Mouse (Mus musculus): ENCODE data around the gene Hist1h2bf.
"Not testable (repeated sequence)": the region's sequence is repeated elsewhere in the genome, so short reads cannot be mapped to it uniquely, and the experiment has no call there.

Gene Hist1h2bf

GRCm38 (mm10) chr13:23573898-23574524, at the start of gene Hist1h2bf, which contains the start of gene Hist1h2ad:
TSS of gene Hist1h2bf (minus strand) at chr13:23574196.
TSS of gene Hist1h2ad (plus strand) at chr13:23574381.
- DNase-seq (ENCODE audit: extremely low spot score) = peak; percentile 94

- DNase-seq (ENCODE audit: extremely low spot score) = peak; percentile 33
Measured at GRCm38 (mm10) chr13:23622861-23623450, 49.0 kb upstream of the Hist1h2bf start.

DNA sequence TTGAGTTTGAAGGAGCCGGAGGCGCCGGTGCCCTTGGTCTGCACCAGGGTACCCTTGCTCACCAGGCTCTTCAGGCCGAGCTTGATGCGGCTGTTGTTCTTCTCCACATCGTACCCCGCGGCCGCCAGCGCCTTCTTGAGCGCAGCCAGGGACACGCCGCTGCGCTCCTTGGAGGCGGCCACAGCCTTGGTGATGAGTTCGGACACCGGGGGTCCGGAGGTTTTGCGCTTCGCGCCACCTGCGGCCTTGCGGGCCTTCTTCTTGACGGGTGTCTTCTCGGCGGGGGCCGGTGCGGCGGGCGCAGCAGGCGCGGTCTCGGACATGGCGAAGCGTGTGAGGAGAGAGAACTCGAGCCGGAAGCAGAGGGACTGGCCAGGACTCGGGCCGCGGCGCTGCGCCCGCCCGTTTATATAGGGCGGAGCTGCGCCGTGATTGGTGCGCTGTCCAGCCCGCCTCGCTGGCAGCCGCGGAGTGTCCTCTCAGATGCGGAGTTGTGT, 48.2 kb upstream of the Hist1h2bf start, which contains the start of gene Hist1h1e:
Hist1h1e (minus strand) TSS at position 384 of the 497 bp plus-strand sequence.
- DNase-seq (ENCODE audit: extremely low spot score) = peak; percentile 96

DNA sequence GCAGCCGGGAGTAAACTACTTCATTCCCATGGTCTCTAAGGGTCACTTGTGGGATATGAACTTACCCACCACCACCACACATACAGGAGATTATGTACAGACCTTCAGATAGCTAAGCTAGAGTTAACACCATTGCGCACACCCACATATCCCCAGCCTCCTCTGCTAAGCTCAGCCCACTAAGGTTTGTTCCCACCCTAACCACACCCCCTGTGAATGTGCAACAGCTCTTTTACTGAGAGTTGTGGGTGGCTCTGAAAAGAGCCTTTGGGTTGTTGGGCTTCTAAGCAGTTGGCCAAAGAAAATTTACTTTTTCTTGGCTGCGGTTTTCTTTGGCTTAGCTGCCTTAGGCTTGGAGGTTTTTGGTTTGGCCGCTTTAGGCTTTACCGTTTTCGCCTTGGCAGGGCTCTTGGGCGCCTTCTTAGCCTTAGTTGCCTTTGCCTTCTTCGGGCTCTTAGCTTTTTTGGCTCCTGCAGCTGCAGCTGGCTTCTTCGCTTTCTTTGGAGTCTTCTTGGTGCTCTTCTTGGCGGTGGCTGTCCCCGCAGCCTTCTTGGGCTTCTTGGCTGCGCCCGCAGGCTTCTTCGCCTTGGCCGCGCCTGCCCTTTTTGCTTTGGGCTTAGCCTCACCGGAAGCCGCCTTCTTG, 47.7 kb upstream of the Hist1h2bf start:
- no peak for DNase-seq (ENCODE audit: extremely low spot score)

DNA sequence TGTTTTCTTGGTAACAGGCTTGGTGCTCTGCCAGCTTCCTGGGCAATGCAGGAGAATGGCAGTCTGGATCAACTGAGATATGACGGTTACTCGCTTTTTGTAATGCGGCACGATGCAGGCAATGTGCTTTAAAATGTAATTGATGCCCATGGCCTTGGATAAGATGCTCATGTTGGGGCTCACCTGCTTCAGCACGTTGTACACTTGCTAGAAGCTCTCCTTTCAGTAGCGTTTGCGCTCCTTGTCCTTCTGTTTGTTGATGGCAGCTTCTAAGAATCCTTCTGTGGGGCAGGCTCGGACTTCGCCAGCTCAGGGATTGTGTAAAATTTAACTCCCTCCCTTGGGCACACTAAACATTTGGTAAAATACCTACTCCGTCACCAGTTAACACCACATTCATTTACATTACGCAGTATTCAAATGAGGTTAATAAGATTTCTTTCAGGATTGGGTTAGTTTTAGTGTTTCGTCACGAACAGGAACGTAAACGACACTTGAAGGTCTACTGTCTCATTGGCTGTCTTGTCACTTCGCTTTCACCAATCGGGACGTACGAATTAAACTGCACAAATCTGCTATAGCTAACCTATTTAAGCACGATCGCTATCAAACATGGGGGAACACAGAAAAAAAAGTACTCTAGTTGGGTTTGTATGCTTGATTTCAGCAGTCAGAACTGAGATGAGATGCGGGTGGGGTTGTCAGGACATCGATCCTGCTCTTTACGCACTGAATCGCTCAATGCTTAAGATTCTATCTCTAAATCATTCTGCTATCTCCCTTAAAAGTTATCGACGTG, 46.9 kb upstream of the Hist1h2bf start, which contains the start of gene Hist1h2be:
Hist1h2be (minus strand) TSS at position 392 of the 799 bp plus-strand sequence.
- DNase-seq (ENCODE audit: extremely low spot score) = peak; percentile 91

DNA sequence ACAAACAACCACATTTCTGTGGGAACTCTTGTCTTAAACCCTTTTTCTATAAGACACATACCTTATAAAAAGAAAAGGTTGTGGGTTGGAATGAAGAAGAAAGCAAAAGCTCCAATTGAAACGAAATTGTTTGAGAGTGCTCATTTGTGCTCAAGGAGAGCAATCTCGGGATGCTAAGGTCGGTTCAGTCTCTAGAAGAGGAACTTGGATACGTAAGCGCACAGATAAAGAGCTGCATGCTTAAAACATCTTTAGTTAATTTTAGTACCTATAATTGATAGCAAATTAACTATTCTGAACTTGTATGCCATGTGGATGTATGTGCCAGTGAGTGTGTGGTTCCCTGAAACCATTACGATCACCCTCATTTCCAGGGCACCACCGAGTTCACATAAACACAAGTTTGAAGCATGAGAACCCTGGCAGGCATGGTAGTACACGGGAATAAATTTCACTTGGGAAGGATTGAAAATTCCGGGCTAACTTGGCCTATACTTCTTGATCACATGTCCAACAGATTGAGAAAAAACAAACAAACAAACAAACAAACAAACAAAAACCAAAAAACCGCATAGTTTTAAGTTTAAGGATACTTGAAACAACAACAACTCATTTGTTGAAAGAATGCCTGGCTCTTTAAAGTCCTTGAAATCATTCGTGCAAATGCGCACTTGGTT, 46.2 kb upstream of the Hist1h2bf start:
- DNase-seq (ENCODE audit: extremely low spot score) = peak; percentile 21

- no peak for DNase-seq (ENCODE audit: extremely low spot score)
Measured at GRCm38 (mm10) chr13:23611638-23612037, 37.6 kb upstream of the Hist1h2bf start.

- no peak for DNase-seq (ENCODE audit: extremely low spot score)
Measured at GRCm38 (mm10) chr13:23610393-23610792, 36.4 kb upstream of the Hist1h2bf start.

DNA sequence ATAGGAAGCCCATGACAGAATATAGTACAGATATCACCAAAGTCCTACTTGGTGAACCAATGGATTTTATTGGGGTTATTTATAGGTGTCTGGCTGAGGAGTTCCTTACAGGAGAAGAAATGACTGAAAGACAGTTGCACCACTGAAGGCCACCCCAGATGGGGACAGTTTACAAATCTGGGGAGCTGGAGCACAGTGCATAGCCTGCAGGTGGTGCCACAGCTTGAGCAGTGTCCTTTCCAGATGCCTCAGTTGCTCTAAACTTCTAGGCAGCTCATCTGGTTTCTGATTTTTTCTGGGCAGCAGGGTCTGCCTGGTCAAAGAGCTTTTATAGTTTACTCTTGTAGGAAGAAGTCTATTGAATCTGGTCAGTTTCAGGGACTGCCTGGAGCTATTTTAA, 35.8 kb upstream of the Hist1h2bf start:
- no peak for DNase-seq (ENCODE audit: extremely low spot score)

GRCm38 (mm10) chr13:23609209-23609608, 35.2 kb upstream of the Hist1h2bf start:
- no peak for DNase-seq (ENCODE audit: extremely low spot score)

- DNase-seq (ENCODE audit: extremely low spot score) = no peak
Measured at GRCm38 (mm10) chr13:23605052-23605451, 31.1 kb upstream of the Hist1h2bf start.

DNA sequence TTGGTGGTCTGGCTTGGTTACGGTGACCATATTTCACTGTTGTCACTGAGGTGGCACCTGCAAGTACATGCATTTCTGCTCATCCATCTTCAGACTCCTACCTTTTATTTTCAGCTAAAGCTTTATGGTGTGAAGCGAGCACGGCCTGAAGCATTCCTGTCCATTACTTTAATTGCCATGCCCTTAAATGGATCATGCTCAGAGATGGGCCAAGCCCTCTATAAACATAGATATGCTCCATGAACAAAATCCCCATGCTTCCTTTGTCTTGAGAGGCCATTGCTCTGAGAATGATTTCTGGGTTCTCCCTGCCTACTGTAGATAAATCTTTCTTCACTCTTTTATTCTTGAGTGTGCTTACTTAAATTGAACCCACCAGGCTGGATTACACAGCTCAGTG, 30.5 kb upstream of the Hist1h2bf start:
- DNase-seq (ENCODE audit: extremely low spot score) = no peak

DNA sequence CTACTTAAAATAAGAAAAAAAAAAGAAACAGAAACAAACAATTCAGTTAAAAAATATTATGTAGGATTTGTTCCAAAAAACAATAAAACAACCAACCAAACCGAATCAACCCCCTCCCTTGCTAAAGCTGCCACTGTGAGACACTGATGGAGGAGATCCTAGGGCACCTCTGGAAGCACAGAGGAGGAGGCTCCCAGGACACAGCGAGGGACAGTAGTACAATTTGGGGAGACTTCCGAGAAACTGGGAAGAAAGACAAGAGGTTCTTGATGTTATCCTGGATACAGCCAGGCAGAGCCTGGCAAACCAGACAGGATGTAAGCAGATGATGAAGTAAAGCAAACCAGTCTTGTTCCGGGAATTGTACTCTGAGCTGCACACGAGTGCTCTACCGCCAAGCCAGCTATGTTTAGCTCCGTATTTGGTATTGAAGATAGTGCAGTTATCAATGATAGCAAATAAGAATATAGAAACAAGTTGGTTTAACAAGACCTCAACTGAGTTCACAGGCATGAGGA, 29.2 kb upstream of the Hist1h2bf start:
- no peak for DNase-seq (ENCODE audit: extremely low spot score)

DNA sequence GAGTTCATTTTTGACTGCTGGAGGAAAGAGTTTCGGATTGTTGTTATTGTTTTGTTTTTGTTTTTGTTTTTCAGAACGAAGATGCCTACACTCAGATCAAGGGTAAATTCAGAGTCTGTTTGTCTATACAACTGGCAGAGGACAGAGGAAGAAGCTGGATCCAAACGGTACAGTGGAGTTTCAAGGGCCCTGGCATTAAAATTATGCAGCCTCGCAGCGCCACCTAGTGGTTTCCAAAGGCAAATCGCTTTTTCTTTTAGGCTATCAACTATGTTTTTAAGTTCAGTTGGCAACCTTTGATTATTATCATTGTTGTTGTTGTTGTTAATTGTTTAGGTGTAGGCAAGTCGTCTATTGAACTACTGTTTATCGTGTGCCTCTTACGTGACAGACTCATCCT, 24.0 kb upstream of the Hist1h2bf start:
- peak; percentile 74 for DNase-seq (ENCODE audit: extremely low spot score)

DNA sequence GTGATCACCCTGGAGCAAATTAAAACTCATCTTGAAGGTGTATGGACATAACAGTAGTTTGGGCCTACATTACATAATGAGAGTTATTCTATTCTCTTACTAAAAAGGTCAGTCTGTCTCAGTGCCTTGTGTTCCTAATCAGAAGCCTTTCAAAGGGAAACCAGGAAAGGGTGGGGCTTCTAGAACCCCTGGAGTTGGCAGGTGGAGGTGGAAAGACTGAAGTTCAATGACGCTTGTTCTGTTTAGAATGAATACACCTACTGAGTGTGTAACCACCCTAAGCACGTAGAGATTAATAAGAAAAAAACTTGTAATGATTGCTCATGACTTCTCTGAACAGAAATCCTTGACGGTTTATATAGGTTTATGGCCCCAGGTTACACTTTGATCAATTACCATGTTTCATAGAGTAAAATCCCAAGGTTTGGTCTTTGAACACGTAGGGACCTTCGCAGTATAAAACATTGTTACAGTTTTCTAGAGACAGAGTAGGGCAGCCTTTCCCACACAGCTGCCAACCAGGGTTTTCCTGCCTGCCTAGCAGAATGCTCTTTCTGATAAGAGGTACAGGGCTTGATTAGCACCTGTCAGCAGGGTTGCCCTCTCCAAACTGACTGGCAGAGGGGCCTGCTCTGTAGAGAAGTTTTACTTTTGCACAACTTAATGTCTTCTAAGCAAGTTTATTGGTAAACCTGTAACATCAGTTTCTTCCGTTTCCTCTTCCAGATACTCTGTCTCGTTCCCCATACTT, 21.8 kb upstream of the Hist1h2bf start:
- DNase-seq (ENCODE audit: extremely low spot score) = no peak

GRCm38 (mm10) chr13:23595185-23595584, 21.2 kb upstream of the Hist1h2bf start:
- DNase-seq (ENCODE audit: extremely low spot score) = no peak

GRCm38 (mm10) chr13:23593051-23593770, 19.2 kb upstream of the Hist1h2bf start:
- no peak for DNase-seq (ENCODE audit: extremely low spot score)

- DNase-seq (ENCODE audit: extremely low spot score) = no peak
Measured at GRCm38 (mm10) chr13:23592614-23593013, 18.6 kb upstream of the Hist1h2bf start.

DNA sequence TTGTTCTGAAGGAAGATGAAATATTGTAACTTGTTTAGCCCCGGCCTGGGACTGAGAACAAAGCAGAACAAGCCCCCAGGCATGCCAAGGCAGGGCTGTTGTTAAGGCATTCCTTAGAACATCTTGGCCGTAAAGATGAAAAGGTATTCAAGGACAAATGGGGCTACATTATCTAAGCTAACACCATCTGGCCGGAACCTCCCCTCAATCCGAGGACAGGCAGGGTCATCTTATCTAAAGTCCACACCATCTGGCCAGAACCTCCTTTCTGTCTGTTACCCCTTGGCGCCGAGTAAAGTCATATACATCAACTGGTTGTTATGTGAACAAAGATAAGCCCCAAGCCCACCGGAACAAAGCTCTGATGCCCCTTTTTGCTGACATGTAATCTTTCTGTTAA, 17.9 kb upstream of the Hist1h2bf start:
- DNase-seq (ENCODE audit: extremely low spot score) = not testable (repeated sequence)

DNA sequence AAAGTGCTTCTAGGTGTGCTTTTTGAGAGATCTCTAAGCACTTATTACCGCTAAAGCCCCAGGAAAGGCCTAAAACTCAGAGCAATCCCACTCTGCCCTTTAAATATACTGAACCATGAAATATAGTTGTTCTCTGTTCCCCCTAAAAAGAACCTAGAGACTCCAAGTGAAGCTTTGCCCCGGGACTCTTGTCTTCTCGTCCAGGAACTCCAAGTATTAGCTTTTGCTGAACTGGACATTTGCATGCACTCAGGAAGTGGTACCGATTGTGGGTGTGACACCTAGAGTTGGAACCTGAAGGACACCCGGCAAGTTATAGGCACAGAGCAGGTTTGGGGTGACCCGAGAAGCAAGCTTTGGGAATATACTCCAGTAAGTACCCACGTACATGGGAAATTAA, 17.2 kb upstream of the Hist1h2bf start:
- DNase-seq (ENCODE audit: extremely low spot score) = no peak

All from embryo, embryonic 9.5 days (tissue).